Mouse (Mus musculus) adrenal gland, postnatal 25 days (tissue): ENCODE data around the gene Timm8a2. TPM values are rescaled to one million over a fixed set of nuclear protein-coding genes. Genes with fewer than 3 reads are reported as not detected.
"Not testable (repeated sequence)": the region's sequence is repeated elsewhere in the genome, so short reads cannot be mapped to it uniquely, and the experiment has no call there.

Experiments used
- DNase-seq: peaks from one replicate; pipeline ENCODE4 v3.0.0; 2021; ENCODE audit warnings: mixed read lengths
- total RNA-seq: library from RNA; stranded (reverse); gene quantifications from 2 replicates; pipeline ENCODE4 v1.2.3, GENCODE M21; 2021

Gene Timm8a2
- total RNA-seq, 1 experiment from 2014 or later, result not detected

- no peak for DNase-seq
Measured at GRCm38 (mm10) chr14:122062411-122063090, 28.1 kb downstream of the Timm8a2 start.

GRCm38 (mm10) chr14:122063599-122063998 lies 29.1 kb downstream of the Timm8a2 start:
- DNase-seq, result no peak

DNA sequence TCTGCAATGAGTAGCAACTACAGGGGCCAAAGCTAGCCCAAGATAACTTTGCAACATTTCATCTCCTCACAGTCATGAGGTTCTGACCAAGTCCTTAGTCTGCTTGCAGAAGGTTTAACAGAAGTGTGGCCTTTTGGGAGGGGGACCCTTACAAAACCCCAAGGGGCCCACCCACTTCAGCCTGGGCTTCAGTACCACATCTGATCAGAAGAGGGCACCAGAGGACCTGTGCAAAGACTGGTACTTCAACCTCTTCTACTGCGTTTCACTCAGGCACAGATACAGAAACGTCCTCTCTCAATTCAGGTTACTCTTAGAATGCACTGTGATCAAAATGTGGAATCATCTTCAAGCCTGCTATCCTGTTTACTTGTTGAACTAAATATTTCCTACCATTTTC lies 30.0 kb downstream of the Timm8a2 start:
- DNase-seq, result peak; percentile 54

- DNase-seq, result no peak
Measured at GRCm38 (mm10) chr14:122066243-122066642, 31.8 kb downstream of the Timm8a2 start.

DNA sequence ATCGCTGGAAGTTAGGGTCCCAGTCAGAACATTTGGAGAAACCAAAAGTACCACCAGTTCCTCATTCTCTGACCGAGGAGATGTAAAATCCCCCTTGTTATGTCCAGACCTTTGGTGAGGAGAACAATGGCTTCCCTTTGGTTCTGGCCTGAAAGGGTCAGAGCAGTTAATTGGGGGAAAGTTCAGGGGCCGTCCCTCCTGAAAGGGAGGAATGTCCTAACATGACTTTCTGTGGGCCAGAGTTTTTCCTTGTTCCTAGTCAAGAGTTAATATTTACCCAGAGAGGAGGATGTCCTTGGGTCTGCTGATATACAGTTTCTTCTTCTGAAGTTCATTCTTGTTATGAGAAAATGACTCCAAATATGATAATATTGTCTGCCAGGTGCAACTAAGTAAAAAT lies 33.6 kb downstream of the Timm8a2 start:
- not testable (repeated sequence) for DNase-seq

DNA sequence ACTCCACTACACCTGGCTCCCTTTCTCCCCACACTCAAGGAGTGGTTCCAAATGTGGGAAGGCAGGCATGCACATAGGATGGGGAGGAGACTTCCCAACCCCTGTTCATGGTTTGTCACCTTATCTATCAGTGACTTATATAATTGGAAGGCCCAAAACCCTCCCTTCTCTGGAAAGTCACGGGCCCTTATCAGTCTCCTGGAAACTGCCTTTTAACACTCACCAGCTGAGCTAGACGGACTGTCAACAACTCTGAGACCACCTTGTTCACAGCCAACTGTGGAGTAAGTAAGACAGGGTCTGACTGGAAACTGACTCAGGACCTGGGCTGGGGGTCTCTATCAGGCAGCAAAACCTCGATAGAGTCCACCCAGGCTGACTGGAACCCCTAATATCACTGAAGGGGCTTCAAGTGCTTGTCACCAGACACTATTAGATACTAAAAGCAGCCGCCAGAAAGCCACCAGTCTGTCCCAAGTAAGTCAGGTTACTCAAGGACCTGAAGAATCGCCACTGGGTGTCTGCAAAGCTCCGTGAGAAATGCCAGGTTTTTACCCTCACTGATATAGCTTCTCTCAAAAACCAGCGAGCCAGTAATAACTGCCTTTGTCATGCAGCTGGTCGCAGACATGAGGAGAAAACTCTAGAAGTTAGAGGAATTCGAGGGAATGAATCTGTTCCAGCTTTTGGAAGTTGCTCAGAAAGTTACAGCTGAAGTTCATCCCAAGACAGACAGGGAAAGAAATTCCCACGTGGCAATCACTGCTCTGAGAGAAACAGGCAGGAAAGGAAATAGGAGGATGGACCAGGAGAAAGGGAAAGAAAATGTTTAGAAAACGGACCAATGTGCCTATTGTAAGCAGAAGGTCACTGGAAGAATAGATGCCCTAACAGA lies 34.6 kb downstream of the Timm8a2 start:
- no peak for DNase-seq

DNA sequence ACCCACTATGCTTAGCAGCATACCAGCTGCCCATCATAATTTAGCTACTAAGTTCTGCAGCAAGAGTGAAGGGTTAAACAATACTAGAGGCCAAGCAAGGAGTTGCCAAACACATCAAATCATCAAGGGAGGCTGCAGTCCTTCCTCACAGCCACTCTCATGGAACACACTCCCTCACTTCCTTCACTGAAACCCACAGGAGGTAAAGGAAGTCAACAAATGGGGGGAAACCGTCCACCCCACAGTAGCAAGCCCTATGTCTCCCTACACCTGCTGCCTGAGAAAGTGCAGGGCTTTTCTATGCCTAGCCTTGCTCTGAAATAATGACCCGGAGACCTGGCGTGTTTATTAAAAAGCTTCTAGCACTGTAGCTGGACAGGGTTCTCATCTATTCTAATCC lies 35.5 kb downstream of the Timm8a2 start:
- DNase-seq, result no peak

DNA sequence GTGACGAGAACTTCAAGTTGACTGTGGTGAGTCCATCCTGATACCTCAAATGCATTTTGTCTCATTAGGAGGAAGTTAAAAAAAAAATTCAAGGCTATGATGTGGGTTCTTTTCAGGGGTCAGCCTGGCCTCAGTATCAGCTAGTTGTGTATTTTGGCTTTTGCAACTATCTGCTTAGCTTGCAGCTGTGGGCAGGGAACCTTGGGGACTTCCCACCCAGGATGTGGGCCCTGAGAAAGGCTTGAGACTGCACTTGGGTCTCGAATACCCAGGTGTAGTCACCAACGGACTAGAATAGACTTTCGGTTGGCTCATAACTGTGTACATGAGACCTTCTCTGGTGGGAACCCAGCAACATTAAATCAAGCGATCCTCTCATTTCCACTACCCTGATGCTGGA lies 38.9 kb downstream of the Timm8a2 start:
- DNase-seq, result no peak

GRCm38 (mm10) chr14:122074360-122074759 lies 39.9 kb downstream of the Timm8a2 start:
- no peak for DNase-seq

DNA sequence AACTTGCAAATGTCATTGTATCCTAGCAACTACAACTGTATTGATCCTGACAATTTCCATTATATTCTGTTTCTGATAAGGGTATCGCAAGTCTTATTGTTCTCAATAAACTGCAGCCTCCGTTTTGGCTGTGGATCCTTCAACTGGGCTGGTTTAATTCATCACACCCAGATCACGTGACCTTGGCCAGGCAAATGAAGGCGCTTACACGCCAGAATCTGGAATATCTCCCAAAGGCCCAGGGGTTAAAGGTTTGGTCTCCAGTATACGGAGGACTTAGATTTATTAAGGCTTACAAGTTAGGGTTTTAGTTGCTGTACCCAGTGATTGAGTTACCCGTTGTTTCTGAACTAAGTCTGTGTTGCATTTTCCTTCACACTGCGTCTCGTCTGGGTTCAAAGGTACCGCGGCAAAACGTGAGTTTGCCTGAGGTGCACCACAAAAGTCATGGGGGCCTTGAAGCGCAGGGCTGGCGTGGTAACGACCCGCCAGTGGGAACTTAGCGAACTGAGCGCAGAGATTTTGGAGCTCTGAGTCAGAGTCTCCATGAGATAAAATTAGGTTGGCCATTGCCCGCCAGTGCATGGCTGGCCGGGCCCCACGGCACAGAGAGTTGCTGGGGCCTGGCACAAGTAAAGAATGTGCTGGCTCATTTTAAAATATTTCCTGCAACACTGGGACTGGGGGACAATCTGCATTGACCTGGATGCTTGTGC lies 41.2 kb downstream of the Timm8a2 start:
- DNase-seq, result no peak

GRCm38 (mm10) chr14:122077017-122077416 lies 42.5 kb downstream of the Timm8a2 start:
- DNase-seq, result no peak

DNA sequence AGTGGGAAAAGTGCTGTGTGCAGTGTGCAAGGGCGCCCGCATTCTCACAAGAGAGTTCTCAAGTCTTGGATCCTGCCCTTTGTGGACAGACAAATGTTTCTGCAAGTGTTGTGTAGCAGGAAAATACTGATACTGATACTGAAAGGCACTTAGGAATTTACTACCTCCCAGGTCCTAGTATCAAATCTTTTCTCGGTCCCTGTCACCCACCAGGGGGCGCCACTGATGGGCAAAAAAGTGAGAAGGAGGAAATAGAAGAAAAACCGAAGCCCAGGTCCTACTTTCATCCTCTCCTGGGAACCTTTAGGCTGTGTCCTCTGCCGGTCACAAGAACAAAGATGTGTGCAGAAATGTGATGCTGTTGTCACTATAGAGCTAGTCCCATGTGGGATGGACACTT lies 45.0 kb downstream of the Timm8a2 start:
- peak; percentile 71 for DNase-seq

- no peak for DNase-seq
Measured at GRCm38 (mm10) chr14:122079921-122080320, 45.4 kb downstream of the Timm8a2 start.

GRCm38 (mm10) chr14:122081308-122081707 lies 46.8 kb downstream of the Timm8a2 start:
- DNase-seq, result no peak

GRCm38 (mm10) chr14:122083499-122083898 lies 49.0 kb downstream of the Timm8a2 start:
- no peak for DNase-seq

DNA sequence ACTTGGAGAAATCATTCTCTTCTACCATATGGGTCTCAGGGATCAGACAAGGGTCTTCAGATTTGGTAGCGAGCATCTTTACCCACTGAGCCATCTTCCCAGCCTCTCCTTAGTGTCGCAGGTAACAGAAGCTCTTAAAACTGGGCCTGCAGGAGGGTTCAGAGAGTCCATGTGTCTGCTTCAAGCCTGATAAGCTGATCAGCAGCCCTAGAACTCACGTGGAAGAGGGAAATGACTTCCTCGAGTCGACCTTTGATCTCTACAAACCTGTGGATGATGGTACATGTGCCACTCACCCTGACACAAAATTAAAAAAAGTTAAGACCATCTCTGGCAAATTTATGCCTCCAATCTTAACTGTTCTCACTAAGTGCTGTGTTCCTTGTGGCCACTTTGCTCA lies 53.5 kb downstream of the Timm8a2 start:
- no peak for DNase-seq

Other genes with a start within 250 kb of the Timm8a2 start
- gene Dock9, start 236.8 kb upstream of the Timm8a2 start, total RNA-seq, result 23.1 and 28.8 TPM in 2 replicates
- 29.4 and 33.2 TPM in 2 replicates for gene Ubac2, start 156.1 kb upstream of the Timm8a2 start, total RNA-seq
- 0.27 TPM in 1 of 2 replicates, not detected in the other for gene Gpr18, start 118.9 kb upstream of the Timm8a2 start, total RNA-seq
- gene Gpr183, start 69.5 kb upstream of the Timm8a2 start, total RNA-seq, result 0.67 and 0.91 TPM in 2 replicates
- 143 and 162 TPM in 2 replicates for gene Tm9sf2, start 72.4 kb downstream of the Timm8a2 start, total RNA-seq
- gene Clybl, start 147.0 kb downstream of the Timm8a2 start, total RNA-seq, result 65.8 and 69.3 TPM in 2 replicates